Mouse (Mus musculus): ENCODE data around the gene Zfp511.

Gene Zfp511

GRCm38 (mm10) chr7:140036281-140037170 is at the start of gene Zfp511, which contains the start of gene Tubgcp2:
Gene Zfp511, plus strand, starts transcription at chr7:140036391.
Gene Tubgcp2, minus strand, starts transcription at chr7:140036669.
- DNase-seq (ENCODE audit: low spot score): peak; percentile 92

DNA sequence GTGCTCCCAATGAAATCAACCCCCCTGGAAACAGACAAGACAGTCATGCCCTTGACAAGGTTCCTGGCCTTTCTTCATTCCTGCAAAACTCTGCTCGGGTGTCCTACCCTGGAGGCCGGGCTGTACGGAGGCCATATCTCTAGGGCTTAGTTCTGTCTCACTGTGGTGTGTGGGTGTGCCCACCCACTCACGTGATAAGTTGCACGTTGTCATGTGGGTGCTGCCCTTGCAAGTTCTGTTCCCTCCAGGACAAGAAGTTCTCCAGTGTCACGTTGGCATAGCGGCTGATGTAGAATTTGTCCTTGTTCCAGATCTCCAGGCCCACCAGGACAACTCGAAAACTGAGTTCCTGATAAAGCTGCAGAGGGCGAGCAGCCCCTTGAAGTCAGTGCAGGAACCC is 47.9 kb upstream of the Zfp511 start:
- no peak for DNase-seq (ENCODE audit: low spot score)

DNA sequence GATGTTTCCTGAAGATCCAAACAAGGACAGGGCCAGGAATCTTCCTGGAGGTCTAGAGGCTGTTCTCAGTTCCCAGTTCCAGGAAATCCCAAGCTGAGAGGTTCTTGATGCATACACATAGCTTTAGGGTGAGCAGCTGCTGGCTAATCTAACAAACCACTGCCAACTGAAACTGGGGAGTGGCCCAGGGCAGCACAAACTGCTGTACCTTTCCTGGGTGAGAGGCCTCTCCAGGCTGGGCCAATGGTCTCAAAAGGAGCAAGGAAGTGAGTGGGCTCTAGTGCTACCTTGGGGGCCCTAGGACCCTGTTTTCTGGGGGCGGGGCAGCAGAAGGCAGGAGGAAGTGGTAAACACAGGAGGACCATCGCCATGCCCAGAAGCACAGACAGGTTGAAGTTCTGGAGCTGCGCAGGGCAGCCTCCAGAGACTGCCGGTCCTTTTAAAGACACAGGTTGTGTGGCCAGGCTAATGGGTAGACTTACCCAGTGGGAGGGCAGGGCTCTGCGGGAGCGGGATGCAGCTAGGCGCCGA is 45.3 kb upstream of the Zfp511 start:
- no peak for DNase-seq (ENCODE audit: low spot score)

GRCm38 (mm10) chr7:139992406-139992805 is 43.8 kb upstream of the Zfp511 start, which contains the start of gene Adam8:
Gene Adam8, minus strand, starts transcription at chr7:139992562.
- DNase-seq (ENCODE audit: low spot score): peak; percentile 36

DNA sequence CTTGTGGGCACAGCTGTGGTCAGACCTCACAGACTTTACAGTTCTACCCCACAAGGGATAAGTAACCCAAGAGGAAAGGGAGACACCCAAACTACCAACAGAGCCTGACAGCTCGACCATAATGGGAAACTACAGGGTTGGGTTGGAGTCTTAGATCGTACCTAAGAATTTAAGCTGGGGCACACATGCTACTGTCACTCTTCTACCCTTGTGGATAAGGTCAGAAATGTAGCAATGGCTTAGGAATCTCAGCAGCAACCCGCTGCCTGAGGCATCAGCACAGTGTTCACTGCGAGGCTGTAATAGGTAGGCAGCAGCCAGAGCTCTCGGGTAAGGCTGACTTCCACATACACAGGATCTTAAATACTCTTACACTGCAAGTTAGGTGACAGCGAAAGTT is 42.7 kb upstream of the Zfp511 start:
- no peak for DNase-seq (ENCODE audit: low spot score)

DNA sequence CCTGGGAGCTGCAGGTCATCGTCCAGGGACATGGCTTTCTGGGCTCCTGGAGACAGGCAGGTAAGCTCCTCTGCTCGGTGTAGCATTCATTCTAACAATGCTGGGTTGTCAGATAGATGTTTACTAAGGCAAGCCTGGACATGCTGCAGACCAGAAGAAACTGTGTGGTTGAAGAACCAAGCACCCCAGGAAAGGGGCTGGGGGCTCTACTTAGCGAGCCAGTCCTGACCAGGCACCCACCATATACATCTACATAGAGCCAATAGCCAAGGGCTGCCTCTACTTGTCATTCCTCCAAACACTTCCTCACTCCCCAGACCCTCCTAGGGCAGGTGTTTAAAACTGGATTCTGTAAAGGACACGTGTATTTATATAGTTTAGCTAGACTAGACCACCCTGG is 42.0 kb upstream of the Zfp511 start:
- DNase-seq (ENCODE audit: low spot score): no peak

- DNase-seq (ENCODE audit: low spot score): peak; percentile 54
Measured at GRCm38 (mm10) chr7:139994676-139995075, 41.5 kb upstream of the Zfp511 start.

DNA sequence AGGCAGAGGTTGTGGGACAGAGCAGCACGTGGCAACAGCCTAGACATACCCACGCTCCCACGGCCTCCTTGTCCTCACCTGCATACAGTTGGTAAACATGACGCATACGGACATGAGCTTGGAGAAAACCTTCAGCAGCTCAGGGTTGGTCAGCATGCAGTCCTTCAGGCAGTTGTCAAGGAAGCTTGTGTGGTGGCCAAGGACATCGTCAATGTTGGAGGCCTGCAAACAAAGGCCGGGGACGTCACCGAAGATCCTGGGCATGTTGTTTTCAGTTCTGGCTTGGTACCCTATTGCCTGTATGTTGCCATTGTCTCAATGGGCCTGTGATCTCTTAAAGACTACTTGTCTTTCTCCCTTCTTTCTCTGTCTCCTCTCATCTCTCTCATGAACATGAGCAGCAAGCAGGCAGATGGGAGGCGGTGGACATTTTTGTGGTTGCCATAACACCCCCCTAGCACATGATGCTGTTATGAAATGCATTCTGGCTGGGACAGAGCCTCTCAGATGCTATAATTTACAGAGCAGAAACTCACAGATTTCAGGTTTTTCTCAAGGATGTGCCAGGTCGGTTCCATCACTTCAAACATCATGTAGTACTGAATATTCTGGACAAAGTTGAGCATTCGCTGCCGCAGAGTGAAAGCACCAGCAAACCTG is 37.4 kb upstream of the Zfp511 start:
- no peak for DNase-seq (ENCODE audit: low spot score)

DNA sequence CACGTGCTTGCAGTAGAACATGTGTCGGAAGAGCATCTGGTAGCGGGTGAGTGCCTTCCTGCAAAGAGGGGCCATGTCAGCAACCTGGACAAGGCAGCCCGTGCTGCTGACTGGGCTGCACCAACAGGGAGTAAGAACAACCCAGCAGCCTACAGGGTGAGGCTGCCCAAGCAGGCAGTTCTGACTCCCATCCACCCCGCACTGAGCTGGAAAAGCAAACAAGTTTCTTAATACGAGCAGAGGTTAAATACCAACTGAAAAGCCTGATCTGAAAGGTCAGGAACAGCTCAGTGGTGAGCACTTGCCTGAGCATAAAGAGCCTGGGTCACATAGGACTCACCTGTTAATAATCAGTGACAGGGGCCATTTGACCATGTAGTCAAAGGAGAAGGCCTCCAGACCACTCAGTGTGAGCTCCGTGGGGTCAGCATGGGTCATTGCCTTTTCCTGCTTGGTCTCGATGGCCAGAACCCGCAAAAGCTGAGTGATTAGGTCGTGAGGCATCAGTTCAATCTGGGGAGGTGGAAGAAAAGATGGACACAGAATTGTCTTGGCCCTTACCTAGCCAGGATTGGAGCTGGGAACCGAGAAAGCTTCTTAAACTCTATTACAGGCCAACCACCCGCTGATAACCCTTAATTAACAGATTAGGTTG is 35.0 kb upstream of the Zfp511 start:
- no peak for DNase-seq (ENCODE audit: low spot score)

- DNase-seq (ENCODE audit: low spot score): no peak
Measured at GRCm38 (mm10) chr7:140004666-140005065, 31.5 kb upstream of the Zfp511 start.

GRCm38 (mm10) chr7:140006861-140007611 is 29.2 kb upstream of the Zfp511 start:
- DNase-seq (ENCODE audit: low spot score): no peak

- no peak for DNase-seq (ENCODE audit: low spot score)
Measured at GRCm38 (mm10) chr7:140007781-140008180, 28.4 kb upstream of the Zfp511 start.

- DNase-seq (ENCODE audit: low spot score): no peak
Measured at GRCm38 (mm10) chr7:140011336-140011735, 24.9 kb upstream of the Zfp511 start.

DNA sequence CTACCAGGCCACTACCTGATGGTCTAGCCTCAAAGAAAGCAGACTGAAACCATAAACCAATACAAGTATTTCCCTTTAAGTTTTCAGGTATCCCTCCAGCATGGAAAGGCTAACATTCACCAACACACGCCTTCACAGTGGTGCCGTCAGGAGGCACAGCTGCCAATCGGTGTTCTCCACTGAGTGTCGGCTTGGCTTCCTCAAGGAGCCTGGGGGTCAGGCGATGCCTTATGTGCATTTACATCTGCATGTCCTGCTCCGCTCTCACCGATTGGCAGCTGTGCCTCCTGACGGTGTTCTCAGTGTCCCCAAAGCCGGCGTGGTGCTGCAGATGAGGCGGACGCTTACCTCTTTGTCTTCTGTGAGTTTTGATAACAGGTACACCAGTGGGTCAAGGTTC is 4.4 kb upstream of the Zfp511 start:
- DNase-seq (ENCODE audit: low spot score): no peak

DNA sequence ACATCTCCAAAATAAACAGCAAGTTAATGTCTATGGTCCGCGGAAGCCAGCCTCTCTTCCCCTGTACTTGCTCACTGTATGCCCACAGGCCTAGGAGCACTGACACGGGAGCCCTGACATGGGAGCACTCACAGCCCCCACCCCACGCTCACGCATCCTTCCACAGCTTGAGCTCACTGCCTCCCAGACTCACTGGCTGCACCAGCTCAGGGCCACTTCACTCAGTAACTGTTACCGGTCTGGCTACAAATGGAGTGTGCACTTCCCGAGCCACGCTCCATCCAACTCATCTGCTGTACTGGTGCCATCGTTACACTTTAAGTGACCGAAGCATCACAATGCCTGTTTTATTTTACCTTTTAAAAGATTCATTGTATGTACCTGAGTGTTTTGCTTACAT is 3.8 kb upstream of the Zfp511 start:
- no peak for DNase-seq (ENCODE audit: low spot score)

DNA sequence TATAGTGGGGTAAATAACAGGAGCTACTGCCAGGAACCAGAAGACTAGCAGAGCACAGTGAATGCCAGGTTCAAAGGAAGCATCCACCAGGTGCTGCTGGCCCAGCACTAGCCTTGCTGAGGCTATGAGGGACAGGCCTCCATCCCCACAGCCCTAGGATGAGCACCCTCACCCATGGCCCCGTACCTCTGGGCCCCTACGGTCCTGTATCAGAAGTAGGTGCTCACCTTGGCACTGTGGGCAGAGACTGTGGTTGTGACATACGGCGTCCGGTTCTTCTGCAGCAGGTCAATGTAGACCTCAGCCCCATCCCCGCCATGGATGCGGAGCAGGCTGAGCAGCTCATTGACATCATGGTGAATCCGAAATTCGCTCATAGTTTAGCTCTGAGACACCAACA is 2.8 kb upstream of the Zfp511 start:
- DNase-seq (ENCODE audit: low spot score): no peak

DNA sequence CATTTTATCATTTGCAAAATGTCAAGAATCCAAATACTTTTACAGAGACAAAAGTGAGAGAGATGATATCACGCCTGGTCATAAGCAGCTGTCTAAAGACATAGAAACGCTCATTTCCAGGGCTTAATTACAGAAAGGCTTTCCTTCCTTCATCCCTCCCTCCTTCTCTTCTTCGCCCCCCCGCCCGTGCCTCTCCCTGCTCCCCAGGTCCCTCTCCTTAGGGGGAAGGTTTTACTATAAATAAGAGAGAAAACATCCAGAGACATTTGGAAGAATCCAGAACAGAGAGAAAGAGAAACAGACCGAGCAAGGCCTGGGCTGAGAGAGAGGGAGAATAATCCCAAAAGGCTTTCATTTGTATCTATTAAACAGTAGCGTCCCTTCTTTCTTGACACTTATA is 735 bp upstream of the Zfp511 start:
- DNase-seq (ENCODE audit: low spot score): peak; percentile 24

DNA sequence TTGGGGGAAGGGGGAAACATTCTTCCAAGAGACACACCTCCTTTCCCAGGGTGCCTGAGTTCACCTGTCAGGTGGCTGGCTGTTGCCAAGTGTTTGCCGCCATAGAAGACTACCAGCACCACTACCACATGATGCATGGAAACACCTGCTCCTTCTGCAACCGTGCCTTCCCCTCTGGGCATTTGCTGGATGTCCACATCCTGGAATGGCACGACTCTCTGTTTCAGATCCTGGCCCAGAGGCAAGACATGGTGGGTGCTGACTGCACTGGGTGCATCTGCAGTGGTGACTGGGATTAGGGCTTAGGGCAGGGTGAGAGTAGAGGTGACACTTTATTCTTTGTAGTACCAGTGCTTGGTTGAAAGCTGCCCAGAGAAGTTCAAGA is 972 bp downstream of the Zfp511 start:
- DNase-seq (ENCODE audit: low spot score): no peak

DNA sequence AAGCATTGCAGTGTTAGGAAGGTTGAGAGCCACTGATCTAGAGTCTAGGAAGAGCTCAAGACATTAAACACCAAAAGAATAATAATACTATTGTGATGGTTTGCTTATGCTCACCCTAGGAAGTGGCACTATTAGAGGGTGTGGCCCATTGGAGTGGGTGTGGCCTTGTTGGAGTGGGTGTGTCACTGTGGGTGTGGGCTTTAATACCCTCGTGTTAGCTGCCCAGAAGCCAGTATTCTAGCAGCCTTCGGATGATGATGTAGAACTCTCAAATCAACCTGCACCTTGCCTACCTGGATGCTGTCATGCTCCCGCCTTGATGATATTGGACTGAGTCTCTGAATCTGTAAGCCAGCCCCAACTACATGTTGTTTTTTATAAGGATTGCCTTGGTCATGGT is 6.5 kb downstream of the Zfp511 start:
- peak; percentile 26 for DNase-seq (ENCODE audit: low spot score)

- DNase-seq (ENCODE audit: low spot score): no peak
Measured at GRCm38 (mm10) chr7:140045546-140045945, 9.4 kb downstream of the Zfp511 start.

GRCm38 (mm10) chr7:140047811-140048311 is 11.7 kb downstream of the Zfp511 start:
- no peak for DNase-seq (ENCODE audit: low spot score)
